Mouse (Mus musculus) small intestine, adult 2 months (tissue): Measurements from ENCODE around the gene Dcp1a.

ENCODE experiments used
- CTCF ChIP-seq: fragments of 200-500 bp; IDR thresholded peaks from 2 replicates; pipeline ENCODE4 v1.5.1; 2012; ENCODE audit warnings: low read depth, mild to moderate bottlenecking, control low read depth, inconsistent platforms, low read length, moderate library complexity, mixed read lengths; ENCODE audit not compliant: insufficient replicate concordance, insufficient read length; ENCODE audit errors: extremely low read depth
- POLR2A ChIP-seq: fragments of 200-500 bp; IDR thresholded peaks from 2 replicates; pipeline ENCODE4 v1.6.1; 2012; ENCODE audit warnings: low read depth, mild to moderate bottlenecking, control low read depth, inconsistent platforms, low read length, moderate library complexity

- TF ChIP-seq CTCF (no peak), POLR2A (no peak)
Measured at GRCm38 (mm10) chr14:30531431-30531830, 52.1 kb downstream of the Dcp1a start.
